Mouse (Mus musculus) small intestine, adult 2 months (tissue): ENCODE results near the gene Svs3a.
"Not testable (repeated sequence)": the region's sequence is repeated elsewhere in the genome, so short reads cannot be mapped to it uniquely, and the experiment has no call there.

ENCODE experiments used
- CTCF ChIP-seq: fragments of 200-500 bp; IDR thresholded peaks from 2 replicates; pipeline ENCODE4 v1.5.1; 2012; ENCODE audit warnings: low read depth, mild to moderate bottlenecking, control low read depth, inconsistent platforms, low read length, moderate library complexity, mixed read lengths; ENCODE audit not compliant: insufficient replicate concordance, insufficient read length; ENCODE audit errors: extremely low read depth
- POLR2A ChIP-seq: fragments of 200-500 bp; IDR thresholded peaks from 2 replicates; pipeline ENCODE4 v1.6.1; 2012; ENCODE audit warnings: low read depth, mild to moderate bottlenecking, control low read depth, inconsistent platforms, low read length, moderate library complexity

DNA sequence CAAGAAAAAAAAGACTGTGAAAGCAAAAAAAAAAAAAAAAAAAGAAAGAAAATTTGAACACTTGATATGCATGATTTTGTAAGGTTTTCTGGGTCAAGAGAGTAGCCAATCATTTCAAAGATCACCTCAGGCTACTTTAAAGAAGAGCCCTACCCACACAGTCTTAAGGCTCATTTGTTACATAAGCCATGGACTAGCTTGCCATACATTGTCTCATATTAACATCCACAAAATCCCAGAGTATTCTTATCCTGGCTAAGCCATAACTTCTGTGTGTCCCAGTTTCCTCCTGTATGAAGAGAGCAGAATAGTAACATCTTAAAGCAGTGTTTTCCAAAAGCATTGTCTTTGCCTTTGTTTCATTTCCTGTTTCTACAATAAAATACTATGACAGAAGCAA is 26.4 kb downstream of the Svs3a start:
- TF ChIP-seq POLR2A, CTCF: not testable (repeated sequence)
